Mouse (Mus musculus): ENCODE results near the gene Gm15446.
A peak's percentile ranks its signal among the peaks of the same experiment; 100 is the strongest.
"Not testable (repeated sequence)": the region's sequence is repeated elsewhere in the genome, so short reads cannot be mapped to it uniquely, and the experiment has no call there.

The Gm15446 gene

GRCm38 (mm10) chr5:109923261-109924071, at the start of gene Gm15446:
TSS of gene Gm15446 (plus strand) at chr5:109923400.
- peak; percentile 52 for DNase-seq (ENCODE audit: low spot score)

GRCm38 (mm10) chr5:109924129-109924528, 929 bp downstream of the Gm15446 start:
- not testable (repeated sequence) for DNase-seq (ENCODE audit: low spot score)

- DNase-seq (ENCODE audit: low spot score): no peak
Observed at GRCm38 (mm10) chr5:109924936-109925335, 1.7 kb downstream of the Gm15446 start.

- no peak for DNase-seq (ENCODE audit: low spot score)
Observed at GRCm38 (mm10) chr5:109950281-109950680, 27.1 kb downstream of the Gm15446 start.

GRCm38 (mm10) chr5:109980743-109981142, 57.5 kb downstream of the Gm15446 start:
- DNase-seq (ENCODE audit: low spot score): not testable (repeated sequence)

All from urinary bladder, postnatal 10 days (tissue).